30 mouse cellular contexts compared by ENCODE assay signal in the genomic region with DNA sequence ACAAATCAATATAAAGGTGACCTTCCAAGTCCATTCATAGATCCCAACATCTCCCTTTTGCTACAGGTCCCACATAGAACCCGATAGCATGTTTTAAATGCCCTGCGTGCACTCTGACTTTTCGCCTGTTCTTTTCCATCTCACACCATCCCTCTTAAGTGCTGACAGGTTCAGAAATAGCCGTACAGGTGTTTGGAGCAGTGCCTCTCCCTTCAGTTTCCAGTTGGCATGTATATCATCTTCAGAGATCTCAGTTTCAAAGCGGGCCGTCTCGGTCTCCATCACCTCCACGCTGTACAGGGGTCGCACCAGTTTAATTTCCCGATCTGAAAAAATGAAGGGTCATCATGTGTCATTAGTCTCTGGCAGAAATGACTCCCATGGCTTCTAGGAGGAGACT.
DNase-seq lines count a peak whose midpoint lies in the region; ATAC-seq and TF ChIP-seq lines count a peak whose summit lies in the region.
"Had no signal": no experiment of that assay in that cellular context is flagged by ENCODE, and none has a peak within 500 bp of the region (broad histone marks: within the 10 kb centered on the region; RNA-seq: fewer than 3 reads in every experiment).

No protein-coding gene starts in this region.

- TF ChIP-seq CTCF in gastrocnemius, adult 2 months (IDR thresholded peaks at IDR 0.05), result no peak

- DNase-seq in gastrocnemius, adult 2 months, result peak; percentile 62
- no peak for DNase-seq in gastrocnemius, postnatal 14 days
- no peak for DNase-seq in heart, postnatal 25 days (ENCODE audit: low spot score)
- peak; percentile 36 for DNase-seq in heart, postnatal 4 days
- no peak for DNase-seq in spleen, adult 12 weeks (ENCODE audit: low spot score)
- DNase-seq: adrenal gland, adult 8-10 months; cerebellum, adult 2 months; cerebellum, postnatal 14 days; kidney, adult 11 months; kidney, postnatal 14 days; layer of hippocampus, adult 9-11 months; liver, embryonic 13.5 days; lung, adult 18-20 months; lung, postnatal 4 days; right cerebral cortex, postnatal 14 days; spleen, adult 18-20 months; thymus, postnatal 25 days had no signal

- peak overlapping the region; percentile 1 for H3K4me2 ChIP-seq in heart, embryonic 11.5 days
- H3K4me2 ChIP-seq: embryonic facial prominence, embryonic 15.5 days; forebrain, embryonic 13.5 days; hindbrain, embryonic 14.5 days; limb, embryonic 15.5 days; liver, embryonic 13.5 days; midbrain, embryonic 12.5 days; neural tube, embryonic 13.5 days had no signal

- H3K9me3 ChIP-seq in heart, embryonic 11.5 days (replicated peaks; ENCODE audit: control insufficient read depth, low read length), result no peaks in the 10 kb centered on the region
- H3K9me3 ChIP-seq: embryonic facial prominence, embryonic 10.5 days; embryonic facial prominence, embryonic 15.5 days; forebrain, embryonic 13.5 days; limb, embryonic 10.5 days; limb, embryonic 15.5 days; liver, embryonic 13.5 days; midbrain, embryonic 12.5 days; neural tube, embryonic 13.5 days had no signal

- H3K4me3 ChIP-seq in gastrocnemius, adult 2 months, result peak overlapping the region; percentile 65
- no peak overlapping the region for H3K4me3 ChIP-seq in heart, embryonic 11.5 days (ENCODE audit: low read depth, low read length)
- H3K4me3 ChIP-seq: embryonic facial prominence, embryonic 10.5 days; embryonic facial prominence, embryonic 15.5 days; forebrain, embryonic 13.5 days; limb, embryonic 10.5 days; limb, embryonic 15.5 days; liver, embryonic 13.5 days; megakaryocyte, embryonic 14.5 days; midbrain, embryonic 12.5 days; neural tube, embryonic 13.5 days had no signal

- peaks cover 7% of the 10 kb centered on the region for H3K36me3 ChIP-seq in heart, embryonic 11.5 days (ENCODE audit: control insufficient read depth, insufficient read depth, low read length)
- H3K36me3 ChIP-seq: embryonic facial prominence, embryonic 10.5 days; embryonic facial prominence, embryonic 15.5 days; G1E; limb, embryonic 10.5 days; limb, embryonic 15.5 days; liver, embryonic 13.5 days; midbrain, embryonic 12.5 days; neural tube, embryonic 13.5 days had no signal

- H3K27me3 ChIP-seq in heart, embryonic 11.5 days (ENCODE audit: control insufficient read depth, insufficient read depth, low read length), result no peaks in the 10 kb centered on the region
- H3K27me3 ChIP-seq: embryonic facial prominence, embryonic 15.5 days; forebrain, embryonic 13.5 days; limb, embryonic 15.5 days; liver, embryonic 13.5 days; megakaryocyte, embryonic 14.5 days; midbrain, embryonic 12.5 days; neural tube, embryonic 13.5 days had no signal

- H3K4me1 ChIP-seq in heart, embryonic 11.5 days (ENCODE audit: control insufficient read depth, insufficient read depth, low read length), result peaks cover 8% of the 10 kb centered on the region; the same call in 1 of the 2 replicates
- H3K4me1 ChIP-seq: embryonic facial prominence, embryonic 10.5 days; embryonic facial prominence, embryonic 15.5 days; forebrain, embryonic 13.5 days; limb, embryonic 10.5 days; limb, embryonic 15.5 days; liver, embryonic 13.5 days; megakaryocyte, embryonic 14.5 days; midbrain, embryonic 12.5 days; neural tube, embryonic 13.5 days had no signal

- WGBS in heart, embryonic 11.5 days (ENCODE audit: insufficient replicate concordance), result 46% methylated on average over 10 of the region's 10 CpGs

- intact Hi-C loops in gastrocnemius, adult 2 months (cut with DNase I), result no loop called here
- intact Hi-C loops in gastrocnemius, postnatal 14 days (cut with DNase I; ENCODE audit: low total_unique reads), result no loop called here
- intact Hi-C loops in heart, postnatal 25 days (cut with DNase I), result no loop called here

- peak overlapping the region; percentile 89 for H3K27ac ChIP-seq in gastrocnemius, adult 2 months
- peak overlapping the region; percentile 75 for H3K27ac ChIP-seq in heart, embryonic 11.5 days (ENCODE audit: low read depth, low read length)
- H3K27ac ChIP-seq: embryonic facial prominence, embryonic 10.5 days; embryonic facial prominence, embryonic 15.5 days; forebrain, embryonic 13.5 days; hindbrain, embryonic 14.5 days; limb, embryonic 10.5 days; limb, embryonic 15.5 days; liver, embryonic 13.5 days; midbrain, embryonic 12.5 days; neural tube, embryonic 13.5 days had no signal

- H3K9ac ChIP-seq in heart, embryonic 11.5 days (ENCODE audit: low read depth, low read length), result no peak overlapping the region
- H3K9ac ChIP-seq: embryonic facial prominence, embryonic 15.5 days; forebrain, embryonic 13.5 days; hindbrain, embryonic 14.5 days; limb, embryonic 15.5 days; liver, embryonic 13.5 days; midbrain, embryonic 12.5 days; neural tube, embryonic 13.5 days had no signal

- no peak for ATAC-seq in heart, embryonic 11.5 days (replicated peaks; ENCODE audit: insufficient number of reproducible peaks, low FRiP score, low TSS enrichment)
- ATAC-seq in frontal cortex, adult (ENCODE audit: low TSS enrichment), result no peak
- ATAC-seq: forebrain, embryonic 13.5 days; lung, postnatal 0 days had no signal

Comparison
In these comparisons a context has a peak if more than half of its experiments do, and no peak if none do; other contexts are left out.
1. DNase-seq: peak in gastrocnemius, adult 2 months (single experiment) and heart, postnatal 4 days (single experiment); none in gastrocnemius, postnatal 14 days (single experiment), heart, postnatal 25 days (single experiment) and spleen, adult 12 weeks (single experiment).